Mouse (Mus musculus) splenic B cell, adult 2 months (primary cell): Measurements from ENCODE around the gene Gm49450.
A peak's percentile ranks its signal among the peaks of the same experiment; 100 is the strongest.

Experiments
- DNase-seq: peaks from one replicate; pipeline ENCODE4 v3.0.0-alpha.2; 2011; ENCODE audit warnings: low read depth, low spot score
- H3K27me3 ChIP-seq: 2 replicates; pipeline ENCODE4 v1.6.1; 2012; ENCODE audit warnings: mild to moderate bottlenecking, low read length, moderate library complexity, mixed read lengths; ENCODE audit not compliant: control insufficient read depth, poor library complexity, insufficient read depth, severe bottlenecking
- H3K36me3 ChIP-seq: 2 replicates; pipeline ENCODE4 v1.6.1; 2012; ENCODE audit warnings: mild to moderate bottlenecking, low read length, moderate library complexity, mixed read lengths; ENCODE audit not compliant: control insufficient read depth, poor library complexity, insufficient read depth, severe bottlenecking

The Gm49450 gene

GRCm38 (mm10) chr15:98953401-98954356 lies at the start of gene Gm49450, which contains the start of gene Tuba1a:
Gm49450 (minus strand) TSS chr15:98953551.
Tuba1a (minus strand) TSS chr15:98953703.
- DNase-seq = peak; percentile 97
- Histone ChIP-seq H3K27me3 (no peaks in the 10 kb centered on the region), H3K36me3 (no peaks in the 10 kb centered on the region)

DNA sequence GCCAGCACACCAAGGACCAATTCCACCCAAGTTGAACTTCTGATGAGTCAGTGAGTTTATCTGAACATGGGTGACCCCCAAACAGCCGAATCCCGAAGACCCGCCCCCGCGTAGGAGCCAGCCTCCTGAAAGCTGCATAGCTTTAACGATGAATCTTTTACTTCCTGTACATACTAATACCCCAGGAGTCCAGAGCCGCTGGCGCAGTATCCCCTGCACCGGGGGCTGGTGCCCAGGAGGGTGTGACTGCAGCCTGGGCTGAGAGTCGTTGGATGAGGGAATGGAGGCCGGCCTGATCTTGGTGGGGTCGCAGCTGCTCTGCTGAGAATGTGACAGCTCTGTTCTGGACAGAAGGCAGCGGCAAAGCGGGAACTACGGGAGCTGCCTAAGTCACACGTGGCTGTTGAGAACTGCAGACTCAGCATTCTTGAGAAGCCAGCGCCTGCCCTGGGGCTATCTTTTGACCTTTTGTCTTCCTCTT lies 48.1 kb upstream of the Gm49450 start:
- Histone ChIP-seq H3K27me3 (peaks cover 2% of the 10 kb centered on the region; the same call in 1 of the 2 replicates), H3K36me3 (no peaks in the 10 kb centered on the region)
- DNase-seq = no peak

DNA sequence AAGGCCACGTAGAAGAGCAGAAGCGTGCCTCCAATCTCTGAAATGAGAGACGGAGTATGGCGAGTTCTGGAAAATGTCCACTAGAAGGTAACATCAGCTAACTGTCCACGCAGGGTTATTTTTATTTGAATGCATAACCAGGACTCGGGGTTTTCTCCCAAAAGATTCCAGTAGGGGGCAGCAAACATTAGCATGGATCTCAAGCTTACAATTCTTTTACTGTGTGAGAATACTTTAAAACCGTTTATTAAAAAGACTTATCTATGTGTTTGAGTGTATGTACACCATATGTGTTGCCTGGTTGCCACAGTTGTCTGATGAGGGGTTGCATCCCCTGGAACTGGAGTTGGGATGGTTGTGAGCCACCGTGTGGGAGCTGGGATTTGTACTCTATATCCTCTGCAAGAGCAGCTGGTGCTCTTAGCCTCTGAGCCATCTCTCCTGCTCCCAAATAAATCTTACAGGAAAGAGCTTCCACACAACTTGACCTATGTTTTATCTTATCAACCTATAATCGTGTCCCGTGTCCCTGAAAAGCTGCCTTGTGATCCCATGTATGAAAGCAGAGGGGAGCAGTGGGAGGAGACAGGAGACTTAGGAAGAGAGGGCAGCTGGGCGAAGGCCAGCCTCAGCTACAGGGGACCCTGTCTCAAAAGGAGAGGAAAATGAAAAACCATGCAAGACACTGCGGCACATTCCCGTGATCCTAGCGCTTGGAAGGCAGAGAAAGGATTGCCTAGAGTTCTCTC lies 47.4 kb upstream of the Gm49450 start:
- DNase-seq = peak; percentile 77
- peaks cover 2% of the 10 kb centered on the region; the same call in 1 of the 2 replicates for H3K27me3 ChIP-seq
- H3K36me3 ChIP-seq = no peaks in the 10 kb centered on the region

DNA sequence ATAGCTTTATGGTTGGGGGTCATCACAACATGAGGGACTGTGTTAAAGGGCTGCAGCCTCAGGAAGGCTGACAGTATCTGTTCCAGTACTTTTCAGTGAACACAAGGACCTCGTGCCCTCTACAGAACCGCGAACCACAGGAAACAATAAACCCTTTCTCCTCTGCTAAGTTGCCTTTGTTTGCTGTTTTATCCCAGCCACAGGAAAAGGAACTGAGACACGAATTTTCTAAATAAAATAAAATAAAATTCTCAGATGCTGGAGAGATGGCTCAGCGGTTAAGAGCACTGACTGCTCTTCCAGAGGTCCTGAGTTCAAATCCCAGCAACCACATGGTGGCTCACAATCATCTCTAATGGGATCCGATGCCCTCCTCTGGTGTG lies 45.4 kb upstream of the Gm49450 start:
- Histone ChIP-seq H3K36me3 (no peaks in the 10 kb centered on the region), H3K27me3 (peaks cover 2% of the 10 kb centered on the region; the same call in 1 of the 2 replicates)
- DNase-seq = no peak

- no peak for DNase-seq
- no peaks in the 10 kb centered on the region for H3K36me3 ChIP-seq
- peaks cover 2% of the 10 kb centered on the region; the same call in 1 of the 2 replicates for H3K27me3 ChIP-seq
Measured at GRCm38 (mm10) chr15:98997938-98998774, 44.8 kb upstream of the Gm49450 start.

GRCm38 (mm10) chr15:98996840-98997239 lies 43.5 kb upstream of the Gm49450 start:
- DNase-seq = no peak
- H3K27me3 ChIP-seq = peaks cover 2% of the 10 kb centered on the region; the same call in 1 of the 2 replicates
- H3K36me3 ChIP-seq = no peaks in the 10 kb centered on the region

- no peak for DNase-seq
- no peaks in the 10 kb centered on the region for H3K36me3 ChIP-seq
- H3K27me3 ChIP-seq = peaks cover 2% of the 10 kb centered on the region; the same call in 1 of the 2 replicates
Measured at GRCm38 (mm10) chr15:98994957-98995520, 41.7 kb upstream of the Gm49450 start.

GRCm38 (mm10) chr15:98993865-98994264 lies 40.5 kb upstream of the Gm49450 start:
- Histone ChIP-seq H3K36me3 (no peaks in the 10 kb centered on the region), H3K27me3 (peaks cover 2% of the 10 kb centered on the region; the same call in 1 of the 2 replicates)
- DNase-seq = peak; percentile 95

- peaks cover under 1% of the 10 kb centered on the region; the same call in 1 of the 2 replicates for H3K27me3 ChIP-seq
- no peaks in the 10 kb centered on the region for H3K36me3 ChIP-seq
- DNase-seq = peak; percentile 92
Measured at GRCm38 (mm10) chr15:98993093-98993793, 39.9 kb upstream of the Gm49450 start.

GRCm38 (mm10) chr15:98992086-98992912 lies 38.9 kb upstream of the Gm49450 start:
- Histone ChIP-seq H3K27me3 (no peaks in the 10 kb centered on the region), H3K36me3 (no peaks in the 10 kb centered on the region)
- DNase-seq = peak; percentile 65

- Histone ChIP-seq H3K27me3 (no peaks in the 10 kb centered on the region), H3K36me3 (no peaks in the 10 kb centered on the region)
- DNase-seq = no peak
Measured at GRCm38 (mm10) chr15:98991540-98992050, 38.2 kb upstream of the Gm49450 start.

GRCm38 (mm10) chr15:98990669-98991539 lies 37.6 kb upstream of the Gm49450 start:
- no peaks in the 10 kb centered on the region for H3K36me3 ChIP-seq
- H3K27me3 ChIP-seq = no peaks in the 10 kb centered on the region
- no peak for DNase-seq
